Mouse (Mus musculus) cerebellum, adult 2 months (tissue): ENCODE data around the gene Pold1.

Source experiments
- CTCF ChIP-seq: fragments of 200-500 bp; IDR thresholded peaks from 2 replicates; pipeline ENCODE4 v1.5.1; 2011; ENCODE audit warnings: low read depth, mild to moderate bottlenecking, control low read depth, low read length, moderate library complexity, borderline replicate concordance; ENCODE audit not compliant: insufficient read depth
- POLR2A ChIP-seq: fragments of 200-500 bp; IDR thresholded peaks from 2 replicates; pipeline ENCODE4 v1.6.1; 2011; ENCODE audit warnings: low read length, control low read depth, borderline replicate concordance; ENCODE audit not compliant: insufficient read depth

DNA sequence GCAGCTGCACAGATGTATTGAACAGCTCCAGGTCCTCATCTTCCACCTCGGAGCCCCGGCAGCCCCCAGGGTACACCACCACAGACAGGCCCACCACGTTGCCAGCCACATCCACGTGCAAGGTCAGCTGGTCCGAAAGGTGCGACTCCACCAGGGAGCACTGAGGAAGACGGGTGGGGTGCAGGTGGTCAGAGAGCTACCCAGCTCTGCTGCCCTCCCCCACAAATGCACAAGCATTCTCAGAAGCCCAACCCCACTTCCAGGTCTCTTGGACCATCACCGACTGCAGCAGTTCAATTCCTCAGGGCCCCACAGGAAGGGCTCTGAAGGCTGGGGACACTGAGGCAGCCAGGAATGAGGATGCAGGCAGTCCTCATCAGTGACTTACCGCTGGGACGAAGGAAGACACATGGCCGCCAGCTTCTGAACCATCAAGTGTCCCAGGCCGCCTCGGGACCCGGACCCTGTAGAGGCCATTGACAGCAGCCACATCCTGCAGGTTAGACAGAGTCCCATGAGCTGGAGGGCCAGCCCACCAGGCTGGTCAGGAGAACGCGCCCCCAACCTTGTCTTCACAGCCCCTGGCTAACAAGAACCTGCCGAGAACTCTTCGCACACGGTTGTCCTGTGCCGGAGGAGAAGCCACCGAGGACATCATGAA lies 56.4 kb downstream of the Pold1 start:
- TF ChIP-seq CTCF, result no peak
- TF ChIP-seq POLR2A, result no peak
